27 mouse cellular contexts compared by ENCODE assay signal in genomic region chr1:136151371-136151770, GRCm38 (mm10). TPM values are rescaled to one million over a fixed set of nuclear protein-coding genes. Genes with fewer than 3 reads are reported as not detected.
DNase-seq lines count a peak whose midpoint lies in the region; ATAC-seq and TF ChIP-seq lines count a peak whose summit lies in the region.
"Had no signal": no experiment of that assay in that cellular context is flagged by ENCODE, and none has a peak within 500 bp of the region (broad histone marks: within the 10 kb centered on the region; RNA-seq: fewer than 3 reads in every experiment).

No protein-coding gene starts in this region.

- H3K4me3 ChIP-seq in left cerebral cortex, adult 2 months = no peak overlapping the region
- H3K4me3 ChIP-seq: embryonic facial prominence, embryonic 13.5 days; embryonic facial prominence, embryonic 15.5 days; erythroblast, embryonic 14.5 days; forebrain, embryonic 10.5 days; forebrain, embryonic 12.5 days had no signal

- ATAC-seq in frontal cortex, adult (ENCODE audit: low TSS enrichment) = peak; percentile 58
- ATAC-seq: activated CD4-positive, CD25-positive, alpha-beta regulatory T cell, adult 4 months; CD4-positive, CD25-positive, alpha-beta regulatory T cell, adult 4 months; forebrain, embryonic 14.5 days; forebrain, embryonic 16.5 days; Patski had no signal

- intact Hi-C loops in left cerebral cortex, adult 2 months (cut with DNase I) = no loop called here
- intact Hi-C loops in left cerebral cortex, postnatal 10 days (cut with DNase I) = no loop called here

- H3K27ac ChIP-seq in left cerebral cortex, adult 2 months = peak overlapping the region; percentile 63
- H3K27ac ChIP-seq: embryonic facial prominence, embryonic 13.5 days; embryonic facial prominence, embryonic 15.5 days; forebrain, embryonic 10.5 days; forebrain, embryonic 12.5 days had no signal

- DNase-seq in frontal cortex, postnatal 25 days (ENCODE audit: low spot score in 2 of 2) = no peak
- DNase-seq in left cerebral cortex, adult 2 months (ENCODE audit: extremely low spot score in 1 of 2, low spot score in 2 of 2) = no peak
- DNase-seq in left cerebral cortex, postnatal 10 days (ENCODE audit: extremely low spot score in 1 of 2, low spot score in 2 of 2) = no peak
- DNase-seq in right cerebral cortex, adult 18-20 months = peak; percentile 63
- DNase-seq in right cerebral cortex, adult 2 months (ENCODE audit: low spot score in 2 of 2) = no peak
- DNase-seq: adrenal gland, adult 8-10 months; adrenal gland, postnatal 14 days; adrenal gland, postnatal 36 days; B cell, adult 2 months; cerebellum, adult 11 months; cerebellum, adult 18-20 months; cerebellum, adult 8-10 months; cerebellum, adult 9-11 months; cerebellum, postnatal 14 days; cerebellum, postnatal 36 days; embryo, embryonic 11 days had no signal

- TF ChIP-seq CTCF in left cerebral cortex, adult 2 months (IDR thresholded peaks at IDR 0.05) = no peak

RNA-seq across cellular contexts. Expression of gene Kif21b, which starts 20.2 kb away (rescaled TPM):
- 10 to 100 TPM; 67.3 to 74.2 TPM for total RNA-seq in left cerebral cortex, adult 2 months (2021)
- 100 to 1,000 TPM; 329 to 393 TPM for total RNA-seq in left cerebral cortex, postnatal 10 days (2021)

Comparison
In these comparisons a context has a peak if more than half of its experiments do, and no peak if none do; other contexts are left out.
1. RNA of gene Kif21b, which starts 20.2 kb away (total RNA-seq): 329 to 393 TPM in left cerebral cortex, postnatal 10 days; 67.3 to 74.2 TPM in left cerebral cortex, adult 2 months; every median in the first group is over 4 times any median in the second.